Mouse (Mus musculus) cerebellum, adult 2 months (tissue): ENCODE measurements around the gene Rarg. TPM values are rescaled to one million over a fixed set of nuclear protein-coding genes. Genes with fewer than 3 reads are reported as not detected.

Experiments
- DNase-seq, 2 experiments: peaks; one replicate each; pipeline ENCODE4 v3.0.0; 2021
- H3K27ac ChIP-seq: fragments of 200-500 bp; 2 replicates; pipeline ENCODE4 v1.5.1; 2012; ENCODE audit warnings: low read length, control low read depth, inconsistent platforms; ENCODE audit not compliant: insufficient read depth
- H3K27me3 ChIP-seq: fragments of 200-500 bp; 2 replicates; pipeline ENCODE4 v1.6.1; 2012; ENCODE audit warnings: inconsistent platforms, mild to moderate bottlenecking, low read length, moderate library complexity; ENCODE audit not compliant: control insufficient read depth, insufficient read depth
- H3K4me1 ChIP-seq: fragments of 200-500 bp; 2 replicates; pipeline ENCODE4 v1.6.1; 2011; ENCODE audit warnings: low read length; ENCODE audit not compliant: control insufficient read depth, insufficient read depth
- H3K4me3 ChIP-seq: fragments of 200-500 bp; replicated peaks from 2 replicates; pipeline ENCODE3; 2011; ENCODE audit warnings: mild to moderate bottlenecking, low read depth, low read length, control low read depth; ENCODE audit not compliant: insufficient read depth
- CTCF ChIP-seq: fragments of 200-500 bp; IDR thresholded peaks from 2 replicates; pipeline ENCODE4 v1.5.1; 2011; ENCODE audit warnings: low read depth, mild to moderate bottlenecking, control low read depth, low read length, moderate library complexity, borderline replicate concordance; ENCODE audit not compliant: insufficient read depth
- POLR2A ChIP-seq: fragments of 200-500 bp; IDR thresholded peaks from 2 replicates; pipeline ENCODE4 v1.6.1; 2011; ENCODE audit warnings: low read length, control low read depth, borderline replicate concordance; ENCODE audit not compliant: insufficient read depth
- WGBS: fragments of 180-500 bp; shearing (Covaris S2); methylation state at CpG from one replicate; pipeline ENCODE4 v1.1.7; 2018; 5-methylcytosine and 5-hydroxymethylcytosine counted together
- polyA plus RNA-seq: library from polyadenylated mRNA; depleted of rRNA; stranded (reverse); fragments of >200 nt; gene quantifications from 2 replicates; pipeline ENCODE4 v1.2.3, GENCODE M21; 2012; rRNA removed

The Rarg gene
- polyA plus RNA-seq, 1 experiment, result 12.8 TPM

DNA sequence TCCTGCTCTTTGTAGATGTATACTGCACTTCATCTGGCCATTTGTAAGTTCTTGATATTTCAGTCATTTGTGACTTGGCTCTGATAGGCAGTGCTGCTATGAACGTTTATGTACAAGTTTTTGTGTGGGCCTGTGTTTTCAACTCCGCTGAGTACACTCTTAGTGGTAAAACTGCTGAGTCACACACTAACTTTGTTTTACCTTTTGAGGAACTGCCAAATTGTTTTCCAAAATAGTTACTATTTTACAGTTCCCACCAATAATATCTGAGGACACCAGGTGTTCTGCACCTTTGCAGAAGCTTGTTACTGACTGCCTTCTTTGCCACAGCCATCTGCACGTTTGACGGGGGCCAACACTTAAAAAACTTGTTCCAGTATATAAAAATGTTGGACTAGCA, 62.9 kb downstream of the Rarg start:
- H3K27me3 ChIP-seq, result no peaks in the 10 kb centered on the region
- DNase-seq, result no peak
- no peak overlapping the region for H3K27ac ChIP-seq
- TF ChIP-seq CTCF (no peak), POLR2A (no peak)
- no peak overlapping the region for H3K4me3 ChIP-seq
- 79% methylated on average over 4 of the region's 4 CpGs for WGBS
- no peaks in the 10 kb centered on the region for H3K4me1 ChIP-seq

DNA sequence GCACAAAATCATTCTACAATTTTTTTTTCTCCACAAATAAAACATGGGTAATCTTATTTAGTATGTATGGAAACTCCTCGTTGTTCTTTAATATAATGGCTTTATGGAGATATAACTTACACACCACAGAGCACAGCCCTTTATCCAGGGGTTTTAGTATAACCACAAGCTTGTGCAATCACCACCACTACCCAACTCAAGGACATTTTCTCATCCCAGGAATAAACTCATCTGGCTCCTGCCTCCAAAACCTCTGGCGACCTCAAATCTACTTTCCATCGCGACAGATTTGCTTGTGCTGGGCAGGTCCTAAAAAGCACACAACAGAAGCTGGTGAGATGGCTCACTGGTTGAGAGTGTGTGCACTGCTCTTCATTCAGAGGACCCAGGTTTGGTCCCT, 63.7 kb downstream of the Rarg start:
- Histone ChIP-seq H3K27me3 (no peaks in the 10 kb centered on the region), H3K4me1 (no peaks in the 10 kb centered on the region), H3K27ac (no peak overlapping the region), H3K4me3 (no peak overlapping the region)
- TF ChIP-seq CTCF, result no peak
- TF ChIP-seq POLR2A, result no peak
- WGBS, result 91% methylated on average over 4 of the region's 4 CpGs
- DNase-seq, result no peak

DNA sequence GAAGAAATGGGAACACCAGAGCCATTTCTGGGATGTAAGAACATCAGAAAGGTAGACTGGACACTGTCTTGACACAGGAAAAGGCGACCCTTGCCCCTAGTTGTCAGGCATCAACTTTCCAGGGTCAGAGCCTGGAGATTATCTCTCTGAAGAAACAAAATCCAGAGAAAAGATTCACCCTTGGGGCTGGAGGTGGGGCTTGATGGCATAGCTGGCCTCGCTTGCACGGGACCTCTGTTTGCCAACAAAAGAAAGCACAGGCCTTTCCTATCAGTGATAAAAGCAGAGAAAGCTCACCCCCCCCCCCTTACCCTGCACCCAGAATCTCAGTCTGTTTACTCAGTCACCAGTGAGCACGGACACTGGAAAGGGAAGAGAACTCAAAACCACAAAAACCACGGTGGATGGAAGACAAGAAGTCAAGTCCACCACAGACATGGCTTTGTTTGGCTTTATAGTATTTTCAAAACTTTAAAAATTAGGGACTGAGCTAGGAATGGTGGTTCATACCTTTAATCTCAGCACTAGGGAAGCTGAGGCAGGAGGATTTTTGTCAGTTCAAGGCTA, 64.4 kb downstream of the Rarg start:
- Histone ChIP-seq H3K27ac (no peak overlapping the region), H3K4me1 (no peaks in the 10 kb centered on the region), H3K27me3 (no peaks in the 10 kb centered on the region), H3K4me3 (no peak overlapping the region)
- DNase-seq, result no peak
- 84% methylated on average over 5 of the region's 5 CpGs for WGBS
- no peak for TF ChIP-seq POLR2A
- no peak for TF ChIP-seq CTCF

DNA sequence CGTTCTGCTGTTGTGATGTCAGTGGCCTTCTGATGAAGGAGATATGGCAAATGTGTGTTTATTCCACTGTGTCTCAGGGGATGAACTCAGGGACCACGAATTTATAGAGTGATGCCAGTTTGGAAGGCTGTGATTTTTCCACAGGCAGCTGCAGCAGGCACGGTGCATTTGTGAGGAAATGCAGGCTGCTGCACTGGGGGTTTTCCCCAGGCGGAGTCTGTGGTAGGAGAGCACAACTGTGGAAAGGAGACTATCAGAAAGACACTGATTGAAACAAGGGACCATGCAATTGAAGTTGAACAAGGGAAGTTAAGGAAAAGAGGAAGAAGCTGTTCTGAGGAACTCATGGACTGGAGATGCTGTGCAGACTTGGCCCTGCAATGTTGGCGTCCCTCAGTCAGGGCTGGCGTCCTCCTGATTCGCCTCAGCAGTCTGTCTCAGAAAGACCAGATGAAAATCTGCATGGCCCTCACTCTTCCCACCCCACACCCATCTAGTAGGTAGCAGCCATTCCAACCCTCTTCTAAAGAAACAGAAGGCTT, 65.0 kb downstream of the Rarg start:
- 67% methylated on average over 7 of the region's 7 CpGs for WGBS
- TF ChIP-seq POLR2A (no peak), CTCF (no peak)
- Histone ChIP-seq H3K27ac (no peak overlapping the region), H3K4me3 (no peak overlapping the region), H3K4me1 (no peaks in the 10 kb centered on the region), H3K27me3 (no peaks in the 10 kb centered on the region)
- DNase-seq, result no peak

DNA sequence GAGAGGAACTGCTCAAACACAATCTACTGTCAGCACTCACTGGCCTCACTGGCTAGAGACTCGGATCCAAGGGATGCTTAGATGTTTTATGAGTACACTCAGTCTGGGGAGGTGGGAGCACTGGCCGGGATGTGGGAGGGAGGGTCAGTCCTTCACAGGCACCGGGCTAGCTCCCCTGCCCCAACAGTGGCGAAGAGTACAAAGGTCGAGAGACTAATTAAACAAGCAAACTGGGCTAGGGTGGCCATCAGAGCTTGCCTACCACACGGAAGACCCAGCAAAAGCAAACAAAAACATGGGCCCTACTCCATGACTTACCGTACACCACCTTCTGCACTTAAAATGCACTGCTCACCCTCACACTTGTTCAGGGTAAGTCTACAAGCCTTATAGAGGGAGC, 65.6 kb downstream of the Rarg start:
- no peak overlapping the region for H3K27ac ChIP-seq
- H3K4me3 ChIP-seq, result no peak overlapping the region
- WGBS, result 87% methylated on average over 7 of the region's 7 CpGs
- no peaks in the 10 kb centered on the region for H3K27me3 ChIP-seq
- no peak for TF ChIP-seq CTCF
- no peak for TF ChIP-seq POLR2A
- DNase-seq, result no peak
- no peaks in the 10 kb centered on the region for H3K4me1 ChIP-seq

DNA sequence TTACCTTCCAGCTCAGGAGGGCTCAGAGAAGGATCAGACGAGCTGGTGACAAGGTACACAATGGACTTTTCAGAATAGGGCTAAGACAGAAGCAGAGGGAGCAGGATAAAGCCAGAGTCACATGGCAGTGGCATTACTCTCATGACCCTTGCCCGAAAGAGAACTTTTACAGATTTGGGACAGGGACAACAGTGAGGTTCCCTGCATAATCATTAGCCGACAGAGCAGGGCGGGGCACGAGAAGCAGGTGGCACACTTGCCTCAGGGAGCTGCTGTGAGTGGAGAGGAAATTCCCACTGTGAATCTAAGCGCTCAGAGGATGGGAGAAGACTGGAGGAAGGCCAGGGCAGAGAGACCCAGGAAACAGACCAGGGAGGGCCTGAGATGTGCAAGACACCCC, 68.4 kb downstream of the Rarg start:
- no peaks in the 10 kb centered on the region for H3K4me1 ChIP-seq
- TF ChIP-seq POLR2A, result no peak
- no peak for TF ChIP-seq CTCF
- 57% methylated on average over 6 of the region's 6 CpGs for WGBS

DNA sequence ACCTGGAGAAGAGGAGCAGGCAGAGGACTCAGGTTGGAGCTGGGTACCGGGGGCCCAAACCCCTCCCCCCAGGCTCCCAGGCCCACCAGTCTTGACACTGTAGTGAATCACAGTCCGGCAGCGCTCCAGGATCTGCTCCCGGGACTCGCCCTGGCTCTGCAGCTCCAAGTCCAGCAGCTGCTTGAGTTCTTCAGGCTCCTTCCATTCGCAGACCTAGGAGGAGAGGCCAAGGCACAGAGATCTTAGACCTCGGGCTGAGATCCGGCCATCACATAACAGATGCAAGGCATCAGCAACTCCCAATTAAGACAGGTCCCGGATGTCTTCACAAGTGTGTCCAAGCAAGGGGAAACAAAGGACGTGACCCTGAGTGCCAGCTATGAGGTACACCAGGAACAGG, 69.2 kb downstream of the Rarg start:
- H3K27me3 ChIP-seq, result no peaks in the 10 kb centered on the region
- no peak overlapping the region for H3K4me3 ChIP-seq
- DNase-seq, result no peak
- H3K4me1 ChIP-seq, result no peaks in the 10 kb centered on the region
- 88% methylated on average over 10 of the region's 10 CpGs for WGBS
- H3K27ac ChIP-seq, result no peak overlapping the region
- no peak for TF ChIP-seq POLR2A
- TF ChIP-seq CTCF, result no peak

More for the DNA sequence above, 68.4 kb downstream of the Rarg start:
- Histone ChIP-seq H3K4me3 (no peak overlapping the region), H3K27ac (no peak overlapping the region), H3K27me3 (no peaks in the 10 kb centered on the region)
- no peak for DNase-seq

DNA sequence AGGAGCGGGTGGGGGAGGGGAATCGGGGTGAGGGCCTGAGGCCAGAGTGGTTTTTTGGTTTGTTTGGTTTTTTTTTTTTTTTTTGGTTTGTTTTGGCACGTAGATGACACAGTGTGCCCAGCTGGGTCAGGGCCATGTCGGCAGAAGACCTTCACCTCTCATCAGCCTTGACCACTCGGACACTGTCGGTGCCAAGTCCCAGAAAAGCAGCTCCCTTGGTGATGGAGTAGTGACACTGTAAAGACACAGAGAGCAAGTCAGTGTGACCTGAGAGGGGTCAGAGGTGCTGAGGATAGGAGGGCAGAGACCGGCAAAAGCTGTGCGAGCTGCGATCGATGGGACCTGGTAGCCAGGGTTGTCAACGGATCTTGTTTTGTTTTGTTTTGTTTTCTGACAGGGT, 71.1 kb downstream of the Rarg start:
- Histone ChIP-seq H3K4me3 (no peak overlapping the region), H3K27me3 (no peaks in the 10 kb centered on the region), H3K4me1 (no peaks in the 10 kb centered on the region), H3K27ac (no peak overlapping the region)
- WGBS, result 80% methylated on average over 11 of the region's 11 CpGs
- TF ChIP-seq POLR2A (no peak), CTCF (no peak)
- no peak for DNase-seq

Other genes starting within 250 kb of the Rarg start
- gene Krt18, start 229.3 kb downstream of the Rarg start, polyA plus RNA-seq, result 1.1 and 2.1 TPM in 2 replicates
- gene Eif4b, start 183.7 kb downstream of the Rarg start, polyA plus RNA-seq, result 114 TPM in 2 replicates
- gene Tns2, start 157.1 kb downstream of the Rarg start, polyA plus RNA-seq, result 33.6 and 33.7 TPM in 2 replicates
- 159 and 161 TPM in 2 replicates for gene Spryd3, start 121.3 kb downstream of the Rarg start, polyA plus RNA-seq
- gene Igfbp6, start 113.2 kb downstream of the Rarg start, polyA plus RNA-seq, result 15.0 and 18.7 TPM in 2 replicates
- gene Soat2, start 107.0 kb downstream of the Rarg start, polyA plus RNA-seq, result 0.08 TPM in 1 of 2 replicates, not detected in the other
- gene Zfp740, start 54.3 kb downstream of the Rarg start, polyA plus RNA-seq, result 79.3 and 81.7 TPM in 2 replicates
- 53.0 and 60.3 TPM in 2 replicates for gene Csad, start 52.8 kb downstream of the Rarg start, polyA plus RNA-seq
- 5.2 and 8.4 TPM in 2 replicates for gene Itgb7, start 25.6 kb downstream of the Rarg start, polyA plus RNA-seq
- gene Gm9918, start 13.0 kb upstream of the Rarg start, polyA plus RNA-seq, result 0.13 and 0.15 TPM in 2 replicates
- gene Mfsd5, start 21.9 kb upstream of the Rarg start, polyA plus RNA-seq, result 60.9 and 62.3 TPM in 2 replicates
- gene Espl1, start 38.7 kb upstream of the Rarg start, polyA plus RNA-seq, result 0.62 and 0.86 TPM in 2 replicates
- gene Pfdn5, start 68.6 kb upstream of the Rarg start, polyA plus RNA-seq, result 318 and 360 TPM in 2 replicates
- gene Myg1, start 74.2 kb upstream of the Rarg start, polyA plus RNA-seq, result 106 and 110 TPM in 2 replicates
- 29.7 and 33.1 TPM in 2 replicates for gene Aaas, start 93.3 kb upstream of the Rarg start, polyA plus RNA-seq
- gene Sp7, start 109.7 kb upstream of the Rarg start, polyA plus RNA-seq, result 1.4 TPM in 2 replicates
- gene Sp1, start 148.6 kb upstream of the Rarg start, polyA plus RNA-seq, result 12.6 and 14.1 TPM in 2 replicates
- 3.2 TPM in 2 replicates for gene Amhr2, start 187.8 kb upstream of the Rarg start, polyA plus RNA-seq
- gene Prr13, start 201.5 kb upstream of the Rarg start, polyA plus RNA-seq, result 160 and 164 TPM in 2 replicates
- 539 and 562 TPM in 2 replicates for gene Pcbp2, start 213.0 kb upstream of the Rarg start, polyA plus RNA-seq
- not detected in 2 replicates for gene Gm10337, start 246.2 kb upstream of the Rarg start, polyA plus RNA-seq